Mouse (Mus musculus): ENCODE results near the gene Ddx18.

The Ddx18 gene

GRCm38 (mm10) chr1:121567521-121568489 lies at the start of gene Ddx18:
Gene Ddx18, minus strand, starts transcription at chr1:121567989.
- DNase-seq (ENCODE audit: low spot score) = peak; percentile 94

GRCm38 (mm10) chr1:121608000-121608399 lies 40.2 kb upstream of the Ddx18 start:
- no peak for DNase-seq (ENCODE audit: low spot score)

- DNase-seq (ENCODE audit: low spot score) = no peak
These were observed 37.3 kb upstream of the Ddx18 start for GRCm38 (mm10) chr1:121605118-121605517.

- no peak for DNase-seq (ENCODE audit: low spot score)
These were observed 34.1 kb upstream of the Ddx18 start for GRCm38 (mm10) chr1:121601893-121602292.

DNA sequence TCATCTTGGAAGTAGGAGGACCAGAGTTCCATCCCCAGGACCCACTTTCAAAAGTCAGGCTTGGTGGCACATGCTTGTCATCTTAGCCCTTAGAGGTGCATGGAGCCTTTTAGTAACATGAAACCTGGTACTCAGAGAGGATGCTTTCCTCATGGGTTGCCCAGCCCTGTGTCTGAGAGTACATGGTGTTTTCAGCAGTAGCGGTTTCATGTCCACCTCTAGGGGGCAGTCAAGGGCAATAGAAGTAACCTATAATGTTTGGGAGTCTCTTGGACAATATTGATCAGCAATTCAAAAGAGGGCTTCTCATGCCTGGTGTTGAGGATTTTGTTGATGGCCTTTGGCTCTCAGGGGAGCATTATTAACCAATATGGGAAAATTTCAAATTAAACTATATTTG lies 33.3 kb upstream of the Ddx18 start:
- no peak for DNase-seq (ENCODE audit: low spot score)

GRCm38 (mm10) chr1:121598421-121598820 lies 30.6 kb upstream of the Ddx18 start:
- DNase-seq (ENCODE audit: low spot score) = no peak

- DNase-seq (ENCODE audit: low spot score) = no peak
These were observed 29.3 kb upstream of the Ddx18 start for GRCm38 (mm10) chr1:121596951-121597625.

DNA sequence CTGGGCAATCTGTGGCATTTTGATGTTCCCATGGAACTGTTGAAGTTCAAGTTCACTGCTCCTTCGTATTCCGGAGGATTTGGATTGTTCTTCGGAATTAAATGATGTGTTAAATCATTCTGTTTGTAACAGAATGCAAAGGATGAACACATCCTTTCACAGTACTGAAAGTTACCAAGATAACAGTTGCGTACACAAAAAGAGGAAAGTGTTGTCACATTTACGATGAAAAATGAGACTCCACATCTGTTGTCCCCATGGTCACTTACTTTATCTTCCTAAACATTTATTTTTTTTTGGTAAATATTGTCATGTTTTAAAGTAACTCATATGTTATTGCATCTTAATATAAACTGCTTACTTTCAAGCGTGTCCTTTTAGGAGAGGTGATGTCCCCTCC lies 17.0 kb upstream of the Ddx18 start:
- DNase-seq (ENCODE audit: low spot score) = no peak

DNA sequence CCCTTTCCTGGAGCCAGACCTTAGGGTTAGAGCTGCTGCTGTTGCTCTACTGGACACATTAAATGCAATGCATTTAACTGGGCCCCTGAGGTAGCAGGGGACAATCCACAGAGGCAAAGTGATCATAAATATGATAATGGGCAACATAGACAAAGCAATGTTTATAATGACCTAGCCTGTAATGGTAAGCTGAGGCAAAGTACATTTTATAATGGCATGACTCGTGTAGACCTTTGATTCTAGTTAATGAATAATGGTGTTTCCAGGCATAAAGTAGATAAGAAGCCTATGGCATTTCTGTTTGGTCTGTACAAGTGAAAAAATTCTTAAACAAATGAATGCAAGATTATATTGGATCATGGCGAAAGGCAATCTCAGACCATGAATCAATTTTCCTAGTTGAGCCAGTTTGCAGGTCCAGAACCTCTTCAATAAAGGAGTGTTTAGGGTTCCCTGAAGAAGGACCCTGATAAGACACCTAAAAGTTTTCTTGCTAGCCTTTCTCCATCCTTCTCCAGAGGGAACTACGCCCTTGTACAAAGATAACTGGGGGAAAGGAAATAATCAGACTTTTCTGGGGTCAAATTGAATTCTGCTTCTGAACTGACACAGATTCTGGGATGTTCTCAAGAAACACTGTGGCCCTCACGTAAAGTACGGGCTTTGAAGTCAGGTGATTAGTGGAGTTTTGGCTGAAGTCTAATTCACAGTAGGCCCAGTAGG lies 13.5 kb upstream of the Ddx18 start:
- DNase-seq (ENCODE audit: low spot score) = no peak

DNA sequence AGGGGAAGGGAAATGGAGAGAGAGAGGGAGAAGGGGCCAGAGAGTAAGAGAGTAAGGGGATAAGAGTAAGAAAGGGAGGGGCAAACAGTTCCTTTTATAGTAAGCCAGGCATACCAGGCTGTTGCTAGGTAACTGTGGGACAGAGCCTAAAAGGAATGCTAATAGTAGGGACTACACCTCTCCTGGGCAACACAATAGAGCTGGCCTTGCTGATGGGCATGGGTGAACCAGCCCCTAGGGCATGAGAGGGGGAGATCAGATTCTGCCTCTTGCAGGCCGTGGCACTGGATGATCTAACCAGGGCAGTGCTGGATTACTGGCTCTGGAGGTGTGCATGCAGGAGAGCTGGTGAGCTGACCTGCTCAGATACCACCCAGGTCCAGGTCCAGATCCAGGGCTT lies 9.7 kb upstream of the Ddx18 start:
- DNase-seq (ENCODE audit: low spot score) = no peak

GRCm38 (mm10) chr1:121570522-121570921 lies 2.7 kb upstream of the Ddx18 start:
- DNase-seq (ENCODE audit: low spot score) = no peak

DNA sequence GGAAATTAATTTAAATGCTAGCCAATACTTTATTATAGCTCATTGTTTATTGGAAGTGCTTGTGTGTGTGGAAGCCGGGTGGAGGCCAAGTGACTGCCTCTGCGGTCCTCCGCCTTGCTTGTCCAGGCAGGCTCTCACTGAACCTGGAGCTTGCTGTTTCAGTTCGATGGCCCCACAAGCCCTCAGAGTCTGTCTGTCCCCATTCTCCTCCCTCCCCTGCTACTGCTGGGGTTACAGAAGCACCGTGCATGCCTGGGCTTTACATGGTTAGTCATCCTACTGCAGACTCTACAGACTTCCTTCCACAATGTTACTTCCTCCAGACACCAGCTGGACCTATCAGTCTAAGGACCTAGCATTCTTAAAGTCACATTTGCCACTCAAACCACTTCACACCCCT lies 9.9 kb downstream of the Ddx18 start:
- DNase-seq (ENCODE audit: low spot score) = no peak

DNA sequence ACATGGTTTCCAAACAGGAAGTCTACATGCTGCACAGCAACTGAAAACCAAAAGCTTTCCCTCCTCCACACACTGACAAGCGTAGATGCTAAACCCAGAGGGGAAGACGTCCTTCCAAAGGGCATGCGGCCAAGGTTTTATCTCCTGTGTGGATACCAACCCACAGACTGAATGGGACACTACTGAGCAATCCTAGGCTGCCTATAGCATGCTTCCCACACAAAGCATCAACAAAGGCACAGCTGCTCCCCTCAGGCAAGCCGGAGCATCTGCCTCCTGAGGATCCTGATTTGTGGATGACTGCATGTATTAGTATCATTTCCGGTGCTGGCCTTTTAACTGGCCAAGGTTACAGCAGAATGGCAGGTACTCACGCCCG lies 16.3 kb downstream of the Ddx18 start:
- no peak for DNase-seq (ENCODE audit: low spot score)

DNA sequence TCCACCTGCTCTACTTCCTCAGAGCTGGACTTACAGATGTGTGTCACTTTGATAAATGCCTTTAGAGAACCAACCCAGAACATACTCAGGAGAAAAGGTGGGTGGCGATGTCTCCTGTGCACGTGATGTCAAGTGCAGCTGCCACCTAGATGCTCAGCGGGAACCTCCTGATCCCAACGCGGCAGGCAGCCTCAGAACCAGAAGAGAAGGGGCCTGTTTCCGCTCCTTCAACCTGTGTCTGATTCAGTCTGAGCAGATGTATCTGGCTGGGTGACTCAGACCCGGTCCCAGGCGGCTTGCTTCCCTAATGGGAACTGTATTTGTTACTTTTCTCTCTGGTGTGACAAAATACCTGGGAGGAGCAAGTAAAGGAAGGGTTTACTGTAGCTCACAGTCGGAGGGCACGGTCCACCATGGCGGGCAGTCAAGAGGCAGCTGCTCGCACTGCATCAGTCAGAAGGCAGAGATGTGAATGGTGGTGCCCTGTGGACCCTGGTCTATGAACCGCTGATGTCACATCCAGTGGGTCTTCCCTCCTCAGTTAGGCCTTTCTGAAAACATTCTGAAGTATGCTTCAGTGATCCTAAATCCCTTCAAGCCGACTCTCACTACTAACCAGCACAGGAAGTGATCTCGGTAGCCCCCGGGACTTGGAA lies 16.9 kb downstream of the Ddx18 start:
- DNase-seq (ENCODE audit: low spot score) = no peak

- DNase-seq (ENCODE audit: low spot score) = no peak
These were observed 18.3 kb downstream of the Ddx18 start for GRCm38 (mm10) chr1:121549456-121549855.

DNA sequence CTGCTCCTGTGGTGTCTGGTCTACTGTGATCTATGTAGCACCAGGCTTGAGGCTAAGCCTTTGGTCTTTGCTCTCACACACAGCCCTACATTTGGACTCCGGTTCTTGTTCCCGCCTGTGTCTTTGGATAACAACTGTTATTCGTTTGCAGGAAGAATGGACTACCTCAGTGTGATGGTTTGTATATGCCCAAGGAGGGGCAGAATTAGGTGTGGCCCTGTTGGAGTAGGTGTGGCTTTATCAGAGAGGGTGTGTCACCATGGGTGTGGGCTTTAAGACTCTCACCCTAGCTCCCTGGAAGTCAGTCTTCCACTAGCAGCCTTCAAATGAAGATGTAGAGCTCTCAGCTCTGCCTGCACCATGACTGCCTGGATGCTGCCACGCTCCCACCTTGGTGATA lies 19.1 kb downstream of the Ddx18 start:
- no peak for DNase-seq (ENCODE audit: low spot score)

GRCm38 (mm10) chr1:121546844-121547243 lies 20.9 kb downstream of the Ddx18 start:
- DNase-seq (ENCODE audit: low spot score) = no peak

DNA sequence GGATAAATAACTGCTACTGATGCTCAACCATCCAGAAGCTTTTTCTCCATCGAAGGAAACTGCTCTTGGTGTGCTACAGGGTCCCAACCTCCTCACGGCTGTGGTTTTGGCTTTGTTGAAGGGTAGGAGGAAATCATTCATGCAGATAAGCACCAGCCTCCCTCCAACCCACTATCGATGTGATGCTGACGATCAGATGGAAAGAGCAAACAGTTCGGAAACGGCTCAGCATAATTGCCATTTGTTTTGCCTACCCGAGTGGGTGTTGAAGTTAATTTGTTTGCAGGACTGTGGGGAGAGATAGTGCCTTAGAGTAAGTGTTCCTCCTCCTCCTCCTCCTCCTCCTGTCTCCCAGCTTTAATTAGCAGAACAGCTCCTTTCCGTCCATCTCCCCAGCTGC lies 27.4 kb downstream of the Ddx18 start:
- DNase-seq (ENCODE audit: low spot score) = no peak

DNA sequence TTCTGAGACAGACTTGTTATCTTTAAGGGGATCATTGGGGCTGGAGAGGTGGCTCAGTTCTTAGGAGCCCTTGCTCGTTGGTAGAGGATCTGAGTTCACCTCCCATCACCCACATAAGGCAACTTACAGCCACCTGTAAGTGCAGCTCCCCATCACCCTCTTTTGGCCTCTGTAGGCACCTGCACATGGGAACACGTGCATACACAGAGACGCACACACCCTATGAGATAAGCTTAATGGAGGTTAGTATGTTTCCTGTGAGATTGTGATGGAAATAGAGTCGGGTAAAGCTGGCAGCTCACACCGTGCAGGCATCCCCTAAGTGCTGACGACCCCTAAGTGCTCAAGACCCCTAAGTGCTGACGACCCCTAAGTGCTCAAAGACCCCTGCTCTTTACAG lies 36.4 kb downstream of the Ddx18 start:
- DNase-seq (ENCODE audit: low spot score) = no peak

DNA sequence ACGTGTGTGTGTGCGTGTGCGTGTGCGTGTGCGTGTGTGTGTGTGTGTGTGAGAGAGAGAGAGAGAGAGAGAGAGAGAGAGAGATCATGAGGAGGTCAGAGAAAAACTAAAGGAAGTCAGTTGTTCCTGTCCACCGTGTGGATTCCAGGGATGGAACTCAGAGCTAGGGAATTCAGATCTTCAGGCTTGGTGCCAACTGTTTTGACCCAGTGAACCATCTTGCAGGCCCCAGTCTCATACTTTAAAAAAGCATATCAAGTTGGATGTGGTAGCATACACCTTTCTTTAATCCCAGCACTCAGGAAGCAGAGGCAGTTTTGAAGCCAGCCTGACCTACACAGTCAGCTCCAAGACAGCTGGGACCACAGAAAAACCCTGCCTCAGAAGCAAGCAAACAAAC lies 38.5 kb downstream of the Ddx18 start:
- DNase-seq (ENCODE audit: low spot score) = no peak

DNA sequence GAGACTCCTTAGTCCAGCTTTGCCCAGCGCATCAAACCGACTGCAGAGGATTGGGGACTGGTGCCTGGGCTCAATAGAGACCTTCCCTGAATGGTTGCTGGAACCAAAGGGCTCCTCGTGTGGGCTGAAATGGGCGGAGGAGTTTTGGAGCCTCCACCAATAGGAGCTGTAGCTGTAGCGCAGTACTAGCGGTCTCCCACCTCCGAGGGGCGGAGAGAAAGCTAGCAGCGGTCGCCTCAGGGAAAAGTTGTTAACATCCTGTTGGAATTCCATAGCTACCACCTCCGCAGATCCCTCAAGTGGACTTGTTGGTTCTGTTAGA lies 39.4 kb downstream of the Ddx18 start, which contains the start of gene Htr5b:
Gene Htr5b, minus strand, starts transcription at position 67 of the 322 bp plus-strand sequence.
- no peak for DNase-seq (ENCODE audit: low spot score)

Data from lung, postnatal 25 days (tissue).